Mouse (Mus musculus): ENCODE results near the gene Krtap10-10.

DNA sequence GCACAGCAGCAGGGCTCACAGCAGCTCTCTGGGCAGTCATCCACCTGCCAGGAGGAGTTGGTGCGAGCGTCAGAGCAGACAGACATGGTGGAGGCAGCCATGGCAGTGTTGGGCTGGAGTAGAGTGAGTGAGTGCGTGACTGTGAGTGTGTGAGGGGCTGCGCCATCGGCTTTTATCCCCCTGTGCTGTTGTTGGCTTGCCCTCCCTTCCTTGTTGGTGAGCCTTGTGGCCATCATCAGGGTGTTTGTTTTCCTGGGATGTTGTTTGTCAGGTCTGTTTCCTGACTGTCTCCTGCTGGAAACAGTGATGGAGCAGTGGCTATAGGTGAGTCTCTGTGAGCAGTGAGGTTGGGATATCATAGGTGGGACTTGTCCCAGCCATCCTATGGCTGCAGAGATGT, 24.0 kb upstream of the Krtap10-10 start, which contains the start of gene Gm9507:
- no peak for TF ChIP-seq POLR2A (IDR thresholded peaks at IDR 0.05; ENCODE audit: borderline replicate concordance, low read depth, low read length)
- no peak for TF ChIP-seq CTCF (IDR thresholded peaks at IDR 0.05; ENCODE audit: low read depth, low read length)

All from bone marrow macrophage, adult 2 months (primary cell).